Mouse (Mus musculus) limb, embryonic 12.5 days (tissue): ENCODE data around the gene Meiob. TPM values are rescaled to one million over a fixed set of nuclear protein-coding genes. Genes with fewer than 3 reads are reported as not detected.

ENCODE experiments used
- ATAC-seq: fragments of 200-750 bp; cut with Nextera tagmentation; 2 replicates; pipeline ENCODE4 v1.8.0; 2017; ENCODE audit warnings: low read depth, moderate TSS enrichment; ENCODE audit not compliant: insufficient number of reproducible peaks, insufficient read depth, low FRiP score, low TSS enrichment
- H3K27ac ChIP-seq: fragments of 300-500 bp; sonication (generic); 2 replicates; pipeline ENCODE4 v1.5.1; 2016; ENCODE audit warnings: mild to moderate bottlenecking, moderate library complexity
- H3K27me3 ChIP-seq: fragments of 300-500 bp; sonication (generic); 2 replicates; pipeline ENCODE4 v1.6.1; 2016; ENCODE audit warnings: mild to moderate bottlenecking, moderate library complexity
- H3K36me3 ChIP-seq: fragments of 300-500 bp; sonication (generic); 2 replicates; pipeline ENCODE4 v1.6.1; 2016; ENCODE audit warnings: mild to moderate bottlenecking, moderate library complexity
- H3K4me1 ChIP-seq: fragments of 300-500 bp; sonication (generic); replicated peaks from 2 replicates; pipeline ENCODE4 v1.6.1; 2016
- H3K4me2 ChIP-seq: fragments of 300-500 bp; sonication (generic); 2 replicates; pipeline ENCODE4 v1.6.1; 2016; ENCODE audit warnings: mild to moderate bottlenecking, moderate library complexity
- H3K4me3 ChIP-seq: fragments of 300-500 bp; sonication (generic); replicated peaks from 2 replicates; pipeline ENCODE4 v1.5.1; 2016; ENCODE audit warnings: mild to moderate bottlenecking
- H3K9ac ChIP-seq: fragments of 300-500 bp; sonication (generic); replicated peaks from 2 replicates; pipeline ENCODE4 v1.6.1; 2016; ENCODE audit warnings: mild to moderate bottlenecking, moderate library complexity
- H3K9me3 ChIP-seq: fragments of 300-500 bp; sonication (generic); 2 replicates; pipeline ENCODE4 v1.6.1; 2016; ENCODE audit warnings: mild to moderate bottlenecking, moderate library complexity
- WGBS: fragments of 180-500 bp; shearing (Covaris S2); methylation state at CpG from one replicate; pipeline ENCODE4 v1.1.7; 2016; 5-methylcytosine and 5-hydroxymethylcytosine counted together
- polyA plus RNA-seq: library from polyadenylated mRNA; unstranded; fragments of >200 nt; fragmentation: Nextera tagmentation; extraction: Ambion mirVana; gene quantifications from 2 replicates; pipeline ENCODE4 v1.2.1, GENCODE M21; 2016

Meiob gene
- polyA plus RNA-seq, 1 experiment from 2014 or later: not detected

GRCm38 (mm10) chr17:24851381-24852125 lies 47.5 kb downstream of the Meiob start:
- Histone ChIP-seq H3K27me3 (peaks cover 13% of the 10 kb centered on the region), H3K36me3 (peaks cover 27% of the 10 kb centered on the region), H3K9ac (no peak overlapping the region), H3K4me1 (peaks cover 22% of the 10 kb centered on the region), H3K4me3 (peak overlapping the region; percentile 69), H3K27ac (no peak overlapping the region), H3K4me2 (peak overlapping the region; percentile 89), H3K9me3 (no peaks in the 10 kb centered on the region)
- 81% methylated on average over 10 of the region's 10 CpGs for WGBS
- ATAC-seq: no peak

- no peak overlapping the region for H3K4me2 ChIP-seq
- H3K4me1 ChIP-seq: peaks cover 7% of the 10 kb centered on the region
- H3K27me3 ChIP-seq: peaks cover 9% of the 10 kb centered on the region
- peaks cover 53% of the 10 kb centered on the region for H3K36me3 ChIP-seq
- no peak overlapping the region for H3K4me3 ChIP-seq
- H3K9ac ChIP-seq: no peak overlapping the region
- 81% methylated on average over 3 of the region's 3 CpGs for WGBS
- no peak for ATAC-seq
- H3K9me3 ChIP-seq: no peaks in the 10 kb centered on the region
- H3K27ac ChIP-seq: no peak overlapping the region
Observed at GRCm38 (mm10) chr17:24855838-24856464, 51.9 kb downstream of the Meiob start.

GRCm38 (mm10) chr17:24856589-24856988 lies 52.5 kb downstream of the Meiob start:
- no peak overlapping the region for H3K4me3 ChIP-seq
- H3K9me3 ChIP-seq: no peaks in the 10 kb centered on the region
- no peak overlapping the region for H3K27ac ChIP-seq
- 88% methylated on average over 13 of the region's 13 CpGs for WGBS
- peaks cover 3% of the 10 kb centered on the region for H3K27me3 ChIP-seq
- ATAC-seq: no peak
- no peak overlapping the region for H3K9ac ChIP-seq
- peaks cover 60% of the 10 kb centered on the region for H3K36me3 ChIP-seq
- peaks cover under 1% of the 10 kb centered on the region; the same call in 1 of the 2 replicates for H3K4me1 ChIP-seq
- H3K4me2 ChIP-seq: no peak overlapping the region

- Histone ChIP-seq H3K4me1 (no peaks in the 10 kb centered on the region), H3K9ac (no peak overlapping the region), H3K36me3 (peaks cover 67% of the 10 kb centered on the region), H3K4me2 (no peak overlapping the region), H3K4me3 (no peak overlapping the region), H3K9me3 (no peaks in the 10 kb centered on the region), H3K27me3 (no peaks in the 10 kb centered on the region), H3K27ac (no peak overlapping the region)
- ATAC-seq: no peak
- 82% methylated on average over 8 of the region's 8 CpGs for WGBS
Observed at GRCm38 (mm10) chr17:24857831-24858470, 53.9 kb downstream of the Meiob start.

- Histone ChIP-seq H3K27me3 (no peaks in the 10 kb centered on the region), H3K4me2 (no peak overlapping the region), H3K9me3 (no peaks in the 10 kb centered on the region), H3K27ac (no peak overlapping the region), H3K9ac (peak overlapping the region; percentile 31; the same call in 1 of the 2 replicates), H3K4me3 (no peak overlapping the region), H3K4me1 (no peaks in the 10 kb centered on the region), H3K36me3 (peaks cover 66% of the 10 kb centered on the region)
- ATAC-seq: no peak
- 87% methylated on average over 6 of the region's 6 CpGs for WGBS
Observed at GRCm38 (mm10) chr17:24858967-24859366, 54.9 kb downstream of the Meiob start.

- Histone ChIP-seq H3K27me3 (no peaks in the 10 kb centered on the region), H3K27ac (no peak overlapping the region), H3K4me3 (no peak overlapping the region), H3K9ac (no peak overlapping the region), H3K4me2 (no peak overlapping the region), H3K9me3 (no peaks in the 10 kb centered on the region), H3K36me3 (peaks cover 68% of the 10 kb centered on the region), H3K4me1 (no peaks in the 10 kb centered on the region)
- ATAC-seq: no peak
- WGBS: 90% methylated on average over 8 of the region's 8 CpGs
Observed at GRCm38 (mm10) chr17:24860076-24860475, 56.0 kb downstream of the Meiob start.

GRCm38 (mm10) chr17:24861785-24862184 lies 57.7 kb downstream of the Meiob start:
- H3K4me2 ChIP-seq: no peak overlapping the region
- H3K4me3 ChIP-seq: no peak overlapping the region
- H3K36me3 ChIP-seq: peaks cover 56% of the 10 kb centered on the region
- H3K27me3 ChIP-seq: no peaks in the 10 kb centered on the region
- H3K4me1 ChIP-seq: no peaks in the 10 kb centered on the region
- no peak overlapping the region for H3K27ac ChIP-seq
- 96% methylated on average over 3 of the region's 3 CpGs for WGBS
- no peak for ATAC-seq
- no peak overlapping the region for H3K9ac ChIP-seq
- H3K9me3 ChIP-seq: no peaks in the 10 kb centered on the region

- ATAC-seq: no peak
- WGBS: 89% methylated on average over 8 of the region's 8 CpGs
- no peaks in the 10 kb centered on the region for H3K27me3 ChIP-seq
- H3K4me1 ChIP-seq: no peaks in the 10 kb centered on the region
- H3K4me3 ChIP-seq: no peak within 1 kb of the TSS
- H3K9me3 ChIP-seq: no peaks in the 10 kb centered on the region
- peaks cover 34% of the 10 kb centered on the region for H3K36me3 ChIP-seq
- no peak within 1 kb of the TSS for H3K27ac ChIP-seq
- H3K4me2 ChIP-seq: no peak within 1 kb of the TSS
- H3K9ac ChIP-seq: no peak within 1 kb of the TSS
Observed at GRCm38 (mm10) chr17:24865776-24866175, 61.7 kb downstream of the Meiob start, which contains the start of gene Igfals. TSS of gene Igfals (plus strand) at chr17:24865997.

GRCm38 (mm10) chr17:24867914-24868313 lies 63.8 kb downstream of the Meiob start:
- Histone ChIP-seq H3K27me3 (no peaks in the 10 kb centered on the region), H3K36me3 (peaks cover 14% of the 10 kb centered on the region; the same call in 1 of the 2 replicates), H3K9ac (no peak overlapping the region), H3K9me3 (no peaks in the 10 kb centered on the region), H3K27ac (no peak overlapping the region), H3K4me3 (no peak overlapping the region), H3K4me1 (no peaks in the 10 kb centered on the region), H3K4me2 (no peak overlapping the region)
- ATAC-seq: no peak
- 91% methylated on average over 10 of the region's 10 CpGs for WGBS

- H3K4me3 ChIP-seq: no peak overlapping the region
- no peak overlapping the region for H3K27ac ChIP-seq
- WGBS: 45% methylated on average over 4 of the region's 4 CpGs
- no peak overlapping the region for H3K9ac ChIP-seq
- no peaks in the 10 kb centered on the region for H3K9me3 ChIP-seq
- no peak overlapping the region for H3K4me2 ChIP-seq
- peaks cover 7% of the 10 kb centered on the region for H3K4me1 ChIP-seq
- no peaks in the 10 kb centered on the region; the same call in 1 of the 2 replicates for H3K27me3 ChIP-seq
- H3K36me3 ChIP-seq: no peaks in the 10 kb centered on the region
- ATAC-seq: no peak
Observed at GRCm38 (mm10) chr17:24873695-24874404, 69.8 kb downstream of the Meiob start.

GRCm38 (mm10) chr17:24874405-24874745 lies 70.3 kb downstream of the Meiob start:
- no peaks in the 10 kb centered on the region; the same call in 1 of the 2 replicates for H3K27me3 ChIP-seq
- 58% methylated on average over 1 of the region's 1 CpGs for WGBS
- no peak overlapping the region for H3K9ac ChIP-seq
- H3K36me3 ChIP-seq: no peaks in the 10 kb centered on the region
- H3K9me3 ChIP-seq: no peaks in the 10 kb centered on the region
- no peak overlapping the region for H3K4me3 ChIP-seq
- H3K4me1 ChIP-seq: peaks cover 7% of the 10 kb centered on the region
- H3K4me2 ChIP-seq: no peak overlapping the region
- no peak for ATAC-seq
- H3K27ac ChIP-seq: no peak overlapping the region
